Mouse (Mus musculus) common myeloid progenitor, adult 5-6 weeks (primary cell): ENCODE results near the gene Cntnap1. TPM values are rescaled to one million over a fixed set of nuclear protein-coding genes. Genes with fewer than 3 reads are reported as not detected.

Experiments used
- ATAC-seq: replicated peaks from 2 replicates; pipeline ENCODE4 v1.8.0; 2016; ENCODE audit warnings: low read depth, mild to moderate bottlenecking, moderate TSS enrichment, inconsistent platforms; ENCODE audit not compliant: poor library complexity, severe bottlenecking
- total RNA-seq: library from RNA; stranded (forward); fragments of 200-1000, 187-1606 nt; gene quantifications from 2 replicates; pipeline ENCODE4 v1.2.3, GENCODE M21; 2017

Gene Cntnap1
- total RNA-seq, 1 experiment from 2014 or later, result 0.05 TPM

GRCm38 (mm10) chr11:101195571-101195970 is 25.2 kb downstream of the Cntnap1 start:
- ATAC-seq, result no peak

- ATAC-seq, result no peak
These were observed 25.9 kb downstream of the Cntnap1 start for GRCm38 (mm10) chr11:101196175-101196574.

GRCm38 (mm10) chr11:101199555-101199954 is 29.2 kb downstream of the Cntnap1 start:
- ATAC-seq, result no peak

- peak; percentile 83 for ATAC-seq
These were observed 30.7 kb downstream of the Cntnap1 start for GRCm38 (mm10) chr11:101200986-101201385.

- peak; percentile 92 for ATAC-seq
These were observed 41.6 kb downstream of the Cntnap1 start for GRCm38 (mm10) chr11:101211970-101212369.

GRCm38 (mm10) chr11:101216936-101217335 is 46.6 kb downstream of the Cntnap1 start:
- ATAC-seq, result no peak

- ATAC-seq, result no peak
These were observed 48.2 kb downstream of the Cntnap1 start for GRCm38 (mm10) chr11:101218436-101219055.

GRCm38 (mm10) chr11:101220853-101221252 is 50.5 kb downstream of the Cntnap1 start:
- no peak for ATAC-seq

- 0 out of 2 replicates have a peak, but pooled peaks have one; percentile 26 for ATAC-seq
These were observed 51.1 kb downstream of the Cntnap1 start for GRCm38 (mm10) chr11:101221306-101221986.

GRCm38 (mm10) chr11:101224337-101224736 is 54.0 kb downstream of the Cntnap1 start:
- no peak for ATAC-seq

- no peak for ATAC-seq
These were observed 55.2 kb downstream of the Cntnap1 start for GRCm38 (mm10) chr11:101225331-101226064.

GRCm38 (mm10) chr11:101226065-101226701 is 55.9 kb downstream of the Cntnap1 start, which contains the start of gene Ezh1:
Ezh1 (minus strand) TSS chr11:101226463.
- ATAC-seq, result peak; percentile 88

- no peak for ATAC-seq
These were observed 59.1 kb downstream of the Cntnap1 start for GRCm38 (mm10) chr11:101229361-101229900.

GRCm38 (mm10) chr11:101230061-101230511 is 59.8 kb downstream of the Cntnap1 start:
- no peak for ATAC-seq

GRCm38 (mm10) chr11:101230526-101230925 is 60.2 kb downstream of the Cntnap1 start:
- no peak for ATAC-seq

GRCm38 (mm10) chr11:101230991-101231871 is 60.9 kb downstream of the Cntnap1 start:
- ATAC-seq, result no peak

- peak; percentile 92 for ATAC-seq
These were observed 61.9 kb downstream of the Cntnap1 start for GRCm38 (mm10) chr11:101232010-101232839.

GRCm38 (mm10) chr11:101233240-101233639 is 62.9 kb downstream of the Cntnap1 start:
- no peak for ATAC-seq
